Mouse (Mus musculus): ENCODE results near the gene Dcst1.

DNA sequence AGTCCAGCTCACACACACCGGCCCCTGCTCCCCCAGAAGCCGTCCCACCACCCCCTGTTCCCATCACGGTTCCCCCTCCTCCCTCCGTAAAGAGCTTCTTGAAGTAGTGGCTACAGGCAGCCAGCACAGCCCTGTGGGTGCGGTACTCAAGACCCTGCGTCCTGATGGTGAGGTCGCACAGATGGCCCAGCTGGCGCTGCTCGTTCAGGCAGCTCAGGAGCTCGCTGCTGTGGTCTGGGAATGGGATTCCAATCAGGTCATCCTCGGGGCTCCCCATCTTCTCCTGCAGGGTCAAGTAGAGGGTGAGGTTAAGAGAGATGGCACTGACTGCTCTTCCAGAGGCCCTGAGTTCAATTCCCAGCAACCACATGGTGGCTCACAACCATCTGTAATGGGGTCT, 16.2 kb upstream of the Dcst1 start:
- TF ChIP-seq CHD2 (IDR thresholded peaks at IDR 0.05; ENCODE audit: low read depth, low read length): no peak
- TF ChIP-seq ZNF384 (IDR thresholded peaks at IDR 0.05; ENCODE audit: low read depth, low read length): no peak
- TF ChIP-seq ZC3H11A (IDR thresholded peaks at IDR 0.05; ENCODE audit: borderline replicate concordance, low read depth, low read length): no peak
